Mouse (Mus musculus) kidney, embryonic 15.5 days (tissue): ENCODE measurements around the gene Matn4. TPM values are rescaled to one million over a fixed set of nuclear protein-coding genes. Genes with fewer than 3 reads are reported as not detected.

Experiments
- ATAC-seq: fragments of 200-750 bp; cut with Nextera tagmentation; replicated peaks from 2 replicates; pipeline ENCODE4 v1.8.0; 2017; ENCODE audit warnings: moderate TSS enrichment; ENCODE audit not compliant: low FRiP score
- H3K27ac ChIP-seq: fragments of 300-500 bp; sonication (generic); 2 replicates; pipeline ENCODE4 v1.5.1; 2015; ENCODE audit warnings: mild to moderate bottlenecking, inconsistent platforms
- H3K27me3 ChIP-seq: fragments of 300-500 bp; sonication (generic); 2 replicates; pipeline ENCODE4 v1.6.1; 2015; ENCODE audit warnings: inconsistent platforms
- H3K36me3 ChIP-seq: fragments of 300-500 bp; sonication (generic); 2 replicates; pipeline ENCODE4 v1.6.1; 2015; ENCODE audit warnings: inconsistent platforms
- H3K4me1 ChIP-seq: fragments of 300-500 bp; sonication (generic); 2 replicates; pipeline ENCODE4 v1.6.1; 2015; ENCODE audit warnings: inconsistent platforms
- H3K4me2 ChIP-seq: fragments of 300-500 bp; sonication (generic); 2 replicates; pipeline ENCODE4 v1.6.1; 2015; ENCODE audit warnings: moderate library complexity, mild to moderate bottlenecking, inconsistent platforms
- H3K4me3 ChIP-seq: fragments of 300-500 bp; sonication (generic); replicated peaks from 2 replicates; pipeline ENCODE4 v1.5.1; 2015; ENCODE audit warnings: mild to moderate bottlenecking, inconsistent platforms
- H3K9ac ChIP-seq: fragments of 300-500 bp; sonication (generic); 2 replicates; pipeline ENCODE4 v1.6.1; 2015; ENCODE audit warnings: mild to moderate bottlenecking, inconsistent platforms
- H3K9me3 ChIP-seq: fragments of 300-500 bp; sonication (generic); replicated peaks from 2 replicates; pipeline ENCODE4 v1.6.1; 2016; ENCODE audit warnings: inconsistent platforms
- WGBS: fragments of 180-500 bp; shearing (Covaris S2); methylation state at CpG from one replicate; pipeline ENCODE4 v1.1.7; 2015; ENCODE audit warnings: mixed read lengths; 5-methylcytosine and 5-hydroxymethylcytosine counted together
- polyA plus RNA-seq: library from polyadenylated mRNA; unstranded; fragments of >200 nt; fragmentation: Nextera tagmentation; extraction: Ambion mirVana; gene quantifications from 2 replicates; pipeline ENCODE4 v1.2.1, GENCODE M21; 2015

Gene Matn4
- polyA plus RNA-seq, 1 experiment from 2014 or later: 1.1 TPM

- H3K4me2 ChIP-seq: 0 out of 2 replicates have a peak overlapping the region, but pooled peaks have one; percentile 4
- no peaks in the 10 kb centered on the region for H3K9me3 ChIP-seq
- no peaks in the 10 kb centered on the region for H3K27me3 ChIP-seq
- H3K4me3 ChIP-seq: no peak overlapping the region
- 23% methylated on average over 3 of the region's 3 CpGs for WGBS
- H3K36me3 ChIP-seq: no peaks in the 10 kb centered on the region
- no peak overlapping the region for H3K9ac ChIP-seq
- H3K4me1 ChIP-seq: peaks cover 97% of the 10 kb centered on the region
- ATAC-seq: no peak
- H3K27ac ChIP-seq: peak overlapping the region; percentile 93
Measured at GRCm38 (mm10) chr2:164434681-164435080, 29.7 kb upstream of the Matn4 start.

GRCm38 (mm10) chr2:164433278-164433895 is 28.4 kb upstream of the Matn4 start:
- no peaks in the 10 kb centered on the region for H3K9me3 ChIP-seq
- no peak overlapping the region for H3K4me3 ChIP-seq
- peaks cover 89% of the 10 kb centered on the region for H3K4me1 ChIP-seq
- H3K27ac ChIP-seq: peak overlapping the region; percentile 93
- 54% methylated on average over 9 of the region's 9 CpGs for WGBS
- H3K9ac ChIP-seq: peak overlapping the region; percentile 32; the same call in 1 of the 2 replicates
- no peak for ATAC-seq
- no peaks in the 10 kb centered on the region for H3K27me3 ChIP-seq
- H3K4me2 ChIP-seq: peak overlapping the region; percentile 46
- H3K36me3 ChIP-seq: peaks cover 12% of the 10 kb centered on the region

- H3K36me3 ChIP-seq: peaks cover 19% of the 10 kb centered on the region
- no peaks in the 10 kb centered on the region for H3K27me3 ChIP-seq
- no peak for ATAC-seq
- H3K9me3 ChIP-seq: no peaks in the 10 kb centered on the region
- 15% methylated on average over 22 of the region's 22 CpGs for WGBS
- H3K9ac ChIP-seq: peak overlapping the region; percentile 32; the same call in 1 of the 2 replicates
- H3K27ac ChIP-seq: peak overlapping the region; percentile 93
- peaks cover 82% of the 10 kb centered on the region for H3K4me1 ChIP-seq
- H3K4me3 ChIP-seq: 0 out of 2 replicates have a peak overlapping the region, but pooled peaks have one; percentile 6
- peak overlapping the region; percentile 46 for H3K4me2 ChIP-seq
Measured at GRCm38 (mm10) chr2:164432541-164433191, 27.7 kb upstream of the Matn4 start.

GRCm38 (mm10) chr2:164431676-164432465 is 26.9 kb upstream of the Matn4 start:
- H3K9me3 ChIP-seq: no peaks in the 10 kb centered on the region
- H3K9ac ChIP-seq: 0 out of 2 replicates have a peak overlapping the region, but pooled peaks have one; percentile 8
- H3K4me1 ChIP-seq: peaks cover 77% of the 10 kb centered on the region
- no peaks in the 10 kb centered on the region for H3K27me3 ChIP-seq
- H3K36me3 ChIP-seq: peaks cover 26% of the 10 kb centered on the region
- no peak for ATAC-seq
- WGBS: 45% methylated on average over 9 of the region's 9 CpGs
- peak overlapping the region; percentile 46 for H3K4me2 ChIP-seq
- H3K4me3 ChIP-seq: no peak overlapping the region
- H3K27ac ChIP-seq: peak overlapping the region; percentile 93

GRCm38 (mm10) chr2:164430697-164431096 is 25.7 kb upstream of the Matn4 start:
- Histone ChIP-seq H3K9ac (no peak overlapping the region), H3K27me3 (no peaks in the 10 kb centered on the region), H3K9me3 (no peaks in the 10 kb centered on the region), H3K4me1 (peaks cover 73% of the 10 kb centered on the region), H3K27ac (peak overlapping the region; percentile 68), H3K4me3 (no peak overlapping the region), H3K36me3 (peaks cover 38% of the 10 kb centered on the region), H3K4me2 (peak overlapping the region; percentile 34)
- no peak for ATAC-seq
- WGBS: 7% methylated on average over 7 of the region's 7 CpGs

- H3K27ac ChIP-seq: peak overlapping the region; percentile 68
Measured at GRCm38 (mm10) chr2:164429881-164430615, 25.1 kb upstream of the Matn4 start.

GRCm38 (mm10) chr2:164428451-164428850 is 23.5 kb upstream of the Matn4 start:
- H3K9ac ChIP-seq: no peak overlapping the region
- H3K4me3 ChIP-seq: no peak overlapping the region
- no peak overlapping the region for H3K27ac ChIP-seq
- no peak overlapping the region for H3K4me2 ChIP-seq
- WGBS: 39% methylated on average over 5 of the region's 5 CpGs
- no peak for ATAC-seq
- H3K4me1 ChIP-seq: peaks cover 50% of the 10 kb centered on the region
- H3K9me3 ChIP-seq: no peaks in the 10 kb centered on the region
- no peaks in the 10 kb centered on the region for H3K27me3 ChIP-seq
- peaks cover 59% of the 10 kb centered on the region for H3K36me3 ChIP-seq

More at GRCm38 (mm10) chr2:164429881-164430615, 25.1 kb upstream of the Matn4 start:
- Histone ChIP-seq H3K9me3 (no peaks in the 10 kb centered on the region), H3K36me3 (peaks cover 44% of the 10 kb centered on the region), H3K9ac (no peak overlapping the region), H3K4me2 (0 out of 2 replicates have a peak overlapping the region, but pooled peaks have one; percentile 34), H3K4me3 (no peak overlapping the region), H3K4me1 (peaks cover 66% of the 10 kb centered on the region), H3K27me3 (no peaks in the 10 kb centered on the region)
- 53% methylated on average over 15 of the region's 15 CpGs for WGBS
- no peak for ATAC-seq

GRCm38 (mm10) chr2:164426952-164427351 is 22.0 kb upstream of the Matn4 start:
- peaks cover 35% of the 10 kb centered on the region for H3K4me1 ChIP-seq
- no peak overlapping the region for H3K4me2 ChIP-seq
- H3K27ac ChIP-seq: no peak overlapping the region
- no peak overlapping the region for H3K9ac ChIP-seq
- WGBS: 71% methylated on average over 5 of the region's 5 CpGs
- no peaks in the 10 kb centered on the region for H3K27me3 ChIP-seq
- H3K36me3 ChIP-seq: peaks cover 65% of the 10 kb centered on the region
- no peak for ATAC-seq
- H3K4me3 ChIP-seq: no peak overlapping the region
- H3K9me3 ChIP-seq: no peaks in the 10 kb centered on the region

GRCm38 (mm10) chr2:164426121-164426520 is 21.2 kb upstream of the Matn4 start:
- Histone ChIP-seq H3K27ac (no peak overlapping the region), H3K36me3 (peaks cover 65% of the 10 kb centered on the region), H3K4me3 (no peak overlapping the region), H3K27me3 (no peaks in the 10 kb centered on the region), H3K9ac (no peak overlapping the region), H3K9me3 (no peaks in the 10 kb centered on the region), H3K4me2 (no peak overlapping the region), H3K4me1 (peaks cover 27% of the 10 kb centered on the region)
- WGBS: 22% methylated on average over 12 of the region's 12 CpGs
- no peak for ATAC-seq

- no peak overlapping the region for H3K4me2 ChIP-seq
- WGBS: 85% methylated on average over 5 of the region's 5 CpGs
- no peak for ATAC-seq
- H3K9ac ChIP-seq: no peak overlapping the region
- no peak overlapping the region for H3K4me3 ChIP-seq
- H3K9me3 ChIP-seq: no peaks in the 10 kb centered on the region
- no peak overlapping the region for H3K27ac ChIP-seq
- peaks cover 65% of the 10 kb centered on the region for H3K36me3 ChIP-seq
- peaks cover 20% of the 10 kb centered on the region for H3K4me1 ChIP-seq
- no peaks in the 10 kb centered on the region for H3K27me3 ChIP-seq
Measured at GRCm38 (mm10) chr2:164425401-164425800, 20.4 kb upstream of the Matn4 start.

GRCm38 (mm10) chr2:164424406-164424805 is 19.4 kb upstream of the Matn4 start:
- H3K36me3 ChIP-seq: peaks cover 63% of the 10 kb centered on the region
- no peak overlapping the region for H3K9ac ChIP-seq
- no peak for ATAC-seq
- no peak overlapping the region for H3K27ac ChIP-seq
- no peak overlapping the region for H3K4me2 ChIP-seq
- H3K4me3 ChIP-seq: no peak overlapping the region
- H3K4me1 ChIP-seq: peaks cover 24% of the 10 kb centered on the region
- no peaks in the 10 kb centered on the region for H3K9me3 ChIP-seq
- 93% methylated on average over 8 of the region's 8 CpGs for WGBS
- no peaks in the 10 kb centered on the region for H3K27me3 ChIP-seq
